Mouse (Mus musculus) bone marrow, adult 2 months (tissue): ENCODE results near the gene Rdh7. TPM values are rescaled to one million over a fixed set of nuclear protein-coding genes. Genes with fewer than 3 reads are reported as not detected.
"Not testable (repeated sequence)": the region's sequence is repeated elsewhere in the genome, so short reads cannot be mapped to it uniquely, and the experiment has no call there.

ENCODE experiments used
- H3K27ac ChIP-seq: fragments of 200-500 bp; 2 replicates; pipeline ENCODE4 v1.5.1; 2012; ENCODE audit warnings: low read depth, mild to moderate bottlenecking, control low read depth, inconsistent platforms, low read length; ENCODE audit not compliant: control insufficient read depth, poor library complexity, insufficient read depth
- H3K4me1 ChIP-seq: fragments of 200-500 bp; 2 replicates; pipeline ENCODE4 v1.6.1; 2011; ENCODE audit warnings: low read length; ENCODE audit not compliant: control insufficient read depth, insufficient read depth
- H3K4me3 ChIP-seq: fragments of 200-500 bp; replicated peaks from 2 replicates; pipeline ENCODE3; 2011; ENCODE audit warnings: mild to moderate bottlenecking, low read depth, low read length, control low read depth; ENCODE audit not compliant: control insufficient read depth
- CTCF ChIP-seq: fragments of 200-500 bp; IDR thresholded peaks from 2 replicates; pipeline ENCODE4 v1.5.1; 2011; ENCODE audit warnings: low read length, control low read depth; ENCODE audit not compliant: control insufficient read depth, insufficient read depth
- POLR2A ChIP-seq: fragments of 200-500 bp; IDR thresholded peaks from 2 replicates; pipeline ENCODE4 v1.6.1; 2011; ENCODE audit warnings: low read depth, mild to moderate bottlenecking, control low read depth, low read length, borderline replicate concordance; ENCODE audit not compliant: control insufficient read depth
- WGBS: fragments of 180-500 bp; shearing (Covaris S2); methylation state at CpG from one replicate; pipeline ENCODE4 v1.1.7; 2018; 5-methylcytosine and 5-hydroxymethylcytosine counted together
- polyA plus RNA-seq: library from polyadenylated mRNA; stranded (reverse); fragments of >200 nt; gene quantifications from 2 replicates; pipeline ENCODE4 v1.2.4, GENCODE M21; 2011; ENCODE audit warnings: low replicate concordance; ENCODE audit not compliant: missing spikeins, insufficient read depth, insufficient read length

Gene Rdh7
- polyA plus RNA-seq, 1 experiment = 4.5 TPM

GRCm38 (mm10) chr10:127840776-127841175 is 47.8 kb downstream of the Rdh7 start:
- Histone ChIP-seq H3K4me3 (no peak overlapping the region), H3K4me1 (no peaks in the 10 kb centered on the region), H3K27ac (no peak overlapping the region)
- WGBS = 58% methylated on average over 2 of the region's 2 CpGs
- no peak for TF ChIP-seq CTCF

GRCm38 (mm10) chr10:127838539-127838938 is 50.1 kb downstream of the Rdh7 start:
- TF ChIP-seq POLR2A (no peak), CTCF (no peak)
- WGBS = 73% methylated on average over 2 of the region's 2 CpGs

GRCm38 (mm10) chr10:127837793-127838192 is 50.8 kb downstream of the Rdh7 start:
- not testable (repeated sequence) for H3K4me3 ChIP-seq, H3K27ac ChIP-seq, H3K4me1 ChIP-seq
- WGBS = 70% methylated on average over 5 of the region's 5 CpGs

More at GRCm38 (mm10) chr10:127838539-127838938, 50.1 kb downstream of the Rdh7 start:
- no peak overlapping the region for H3K27ac ChIP-seq
- H3K4me1 ChIP-seq = no peaks in the 10 kb centered on the region
- H3K4me3 ChIP-seq = no peak overlapping the region

- WGBS = 74% methylated on average over 5 of the region's 5 CpGs
- TF ChIP-seq CTCF (no peak), POLR2A (no peak)
- H3K4me3 ChIP-seq = no peak overlapping the region
- no peak overlapping the region for H3K27ac ChIP-seq
- no peaks in the 10 kb centered on the region for H3K4me1 ChIP-seq
Measured at GRCm38 (mm10) chr10:127835292-127835691, 53.3 kb downstream of the Rdh7 start.

GRCm38 (mm10) chr10:127834186-127834585 is 54.4 kb downstream of the Rdh7 start:
- WGBS = 90% methylated on average over 1 of the region's 1 CpGs
- H3K27ac ChIP-seq, H3K4me1 ChIP-seq, H3K4me3 ChIP-seq: not testable (repeated sequence)

Other genes starting within 250 kb of the Rdh7 start
- 31.6 and 60.1 TPM in 2 replicates for gene Stat6, start 245.8 kb downstream of the Rdh7 start, polyA plus RNA-seq
- gene Nemp1, start 221.9 kb downstream of the Rdh7 start, polyA plus RNA-seq = 6.7 and 7.3 TPM in 2 replicates
- 3.3 and 4.0 TPM in 2 replicates for gene Nab2, start 220.2 kb downstream of the Rdh7 start, polyA plus RNA-seq
- gene Myo1a, start 183.6 kb downstream of the Rdh7 start, polyA plus RNA-seq = 1.4 and 1.7 TPM in 2 replicates
- gene Tac2, start 164.3 kb downstream of the Rdh7 start, polyA plus RNA-seq = 8.4 and 13.8 TPM in 2 replicates
- gene Zbtb39, start 149.3 kb downstream of the Rdh7 start, polyA plus RNA-seq = 1.1 and 3.9 TPM in 2 replicates
- gene Gpr182, start 137.1 kb downstream of the Rdh7 start, polyA plus RNA-seq = 1.2 and 2.8 TPM in 2 replicates
- gene Rdh1, start 129.1 kb downstream of the Rdh7 start, polyA plus RNA-seq = not detected in 2 replicates
- gene Rdh16f1, start 129.0 kb downstream of the Rdh7 start, polyA plus RNA-seq = not detected in 2 replicates
- 0.55 TPM in 1 of 2 replicates, not detected in the other for gene Rdh9, start 112.4 kb downstream of the Rdh7 start, polyA plus RNA-seq
- gene Rdh16, start 87.7 kb downstream of the Rdh7 start, polyA plus RNA-seq = 0.62 TPM in 1 of 2 replicates, not detected in the other
- not detected in 2 replicates for gene Rdh19, start 38.9 kb downstream of the Rdh7 start, polyA plus RNA-seq
- gene Rdh16f2, start 22.3 kb downstream of the Rdh7 start, polyA plus RNA-seq = not detected in 2 replicates
- not detected in 2 replicates for gene Sdr9c7, start 9.7 kb upstream of the Rdh7 start, polyA plus RNA-seq
- gene Hsd17b6, start 118.8 kb upstream of the Rdh7 start, polyA plus RNA-seq = 0.90 and 1.4 TPM in 2 replicates
- gene Prim1, start 126.4 kb upstream of the Rdh7 start, polyA plus RNA-seq = 57.7 and 89.8 TPM in 2 replicates
- gene Naca, start 146.8 kb upstream of the Rdh7 start, polyA plus RNA-seq = 429 and 585 TPM in 2 replicates
- gene Ptges3, start 170.1 kb upstream of the Rdh7 start, polyA plus RNA-seq = 102 and 168 TPM in 2 replicates
- gene Atp5b, start 194.5 kb upstream of the Rdh7 start, polyA plus RNA-seq = 369 and 567 TPM in 2 replicates
- 31.8 and 64.0 TPM in 2 replicates for gene Baz2a, start 202.8 kb upstream of the Rdh7 start, polyA plus RNA-seq